Mouse (Mus musculus): ENCODE data around the gene Tbc1d30. TPM values are rescaled to one million over a fixed set of nuclear protein-coding genes. Genes with fewer than 3 reads are reported as not detected.

Gene Tbc1d30
- polyA plus RNA-seq, 1 experiment, result 26.9 TPM

DNA sequence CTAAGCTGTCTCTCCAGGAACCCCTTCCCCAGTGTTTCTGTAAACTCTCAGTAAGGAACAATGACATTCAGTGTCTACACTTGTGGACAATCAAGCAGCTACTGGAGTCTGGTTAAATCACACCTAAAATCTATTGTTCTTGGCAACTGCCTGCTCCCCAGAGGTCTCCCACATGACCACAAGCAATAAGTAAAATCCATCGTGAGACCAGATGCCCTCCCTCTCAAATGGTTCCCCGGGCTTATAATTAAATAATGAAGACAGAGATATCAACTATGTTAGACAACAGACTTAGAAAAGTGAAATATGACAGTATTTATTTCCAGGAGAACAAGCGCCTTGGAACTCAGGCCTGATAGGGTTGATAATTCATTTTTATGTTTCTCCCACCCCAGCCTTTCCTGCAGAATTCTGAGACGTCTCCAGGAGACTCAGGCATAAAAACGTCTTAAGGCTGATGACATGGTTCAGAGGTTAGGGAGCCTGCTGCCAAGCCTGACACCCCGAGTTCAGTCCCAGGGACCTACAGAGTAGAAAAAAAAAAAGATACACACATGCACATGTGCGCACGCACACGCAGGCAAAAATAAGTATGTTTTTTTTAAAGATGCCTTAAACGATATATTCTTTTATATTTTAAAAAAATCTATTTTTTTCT is 115.8 kb downstream of the Tbc1d30 start:
- DNase-seq (ENCODE audit: extremely low spot score in 1 of 2, low spot score in 1 of 2), result no peak

DNA sequence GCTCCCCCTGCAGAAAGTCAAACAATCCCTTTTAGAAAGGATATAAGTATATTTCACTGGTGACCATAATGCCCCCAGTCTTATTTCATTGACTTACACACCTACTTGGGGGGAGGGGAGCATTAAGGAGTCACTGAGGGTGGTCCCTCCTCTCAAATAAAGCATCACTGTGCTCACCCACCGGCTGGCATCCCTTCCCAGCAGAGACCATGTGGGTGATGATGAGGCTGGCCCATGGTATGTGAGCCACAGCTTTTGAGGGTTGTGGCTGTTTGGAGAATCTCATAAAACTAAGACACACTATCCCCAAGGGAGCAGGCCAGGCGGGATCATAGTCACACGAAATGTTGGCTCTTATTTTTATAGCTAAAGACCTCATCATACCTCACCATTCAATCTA is 116.6 kb downstream of the Tbc1d30 start:
- DNase-seq (ENCODE audit: extremely low spot score in 1 of 2, low spot score in 1 of 2), result no peak

DNA sequence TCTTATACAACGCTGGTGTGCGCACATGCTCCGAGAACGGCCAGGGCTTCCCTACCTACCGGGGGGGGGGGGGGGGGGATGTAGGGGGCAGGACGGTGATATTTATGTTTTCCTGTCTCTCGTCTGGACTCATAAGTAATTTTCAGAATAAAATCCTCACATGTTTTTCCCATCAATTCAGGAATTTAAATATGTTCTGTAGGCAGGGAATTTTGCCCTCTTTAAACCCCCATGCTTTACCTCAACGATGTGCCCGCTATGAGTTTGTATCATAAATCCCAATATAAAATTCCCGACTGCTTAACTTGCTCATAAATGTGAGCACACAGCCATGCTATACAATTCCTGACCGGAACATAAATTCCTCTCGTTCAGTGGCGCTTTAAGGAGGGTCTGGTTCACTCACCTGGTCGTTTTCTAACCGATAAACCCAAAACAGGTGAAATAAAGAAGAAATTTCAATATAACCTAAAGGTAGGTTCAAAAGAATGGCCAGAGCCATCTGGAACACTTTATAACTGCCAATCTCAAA is 122.6 kb downstream of the Tbc1d30 start:
- DNase-seq (ENCODE audit: extremely low spot score in 1 of 2, low spot score in 1 of 2), result no peak

DNA sequence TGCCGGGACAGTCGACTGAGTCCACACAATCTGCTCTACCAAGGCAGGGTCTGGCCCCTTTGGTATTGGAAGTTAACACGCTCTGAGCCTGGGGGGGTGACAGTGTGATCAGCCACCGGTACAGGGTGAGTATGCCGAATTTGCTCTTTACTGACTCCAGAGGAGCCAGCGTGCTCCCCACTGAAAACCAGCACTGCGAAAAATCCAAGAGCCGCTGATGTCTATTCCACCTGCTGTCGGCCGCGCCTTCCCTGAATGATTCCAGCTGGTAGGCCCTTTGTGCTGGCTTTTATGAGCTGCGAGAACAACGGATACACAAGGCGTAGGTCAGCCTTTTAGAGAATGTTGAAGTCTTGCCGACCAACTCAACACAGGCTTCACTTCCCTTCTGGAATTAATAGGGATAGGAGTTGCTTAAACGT is 123.1 kb downstream of the Tbc1d30 start:
- no peak for DNase-seq (ENCODE audit: extremely low spot score in 1 of 2, low spot score in 1 of 2)

DNA sequence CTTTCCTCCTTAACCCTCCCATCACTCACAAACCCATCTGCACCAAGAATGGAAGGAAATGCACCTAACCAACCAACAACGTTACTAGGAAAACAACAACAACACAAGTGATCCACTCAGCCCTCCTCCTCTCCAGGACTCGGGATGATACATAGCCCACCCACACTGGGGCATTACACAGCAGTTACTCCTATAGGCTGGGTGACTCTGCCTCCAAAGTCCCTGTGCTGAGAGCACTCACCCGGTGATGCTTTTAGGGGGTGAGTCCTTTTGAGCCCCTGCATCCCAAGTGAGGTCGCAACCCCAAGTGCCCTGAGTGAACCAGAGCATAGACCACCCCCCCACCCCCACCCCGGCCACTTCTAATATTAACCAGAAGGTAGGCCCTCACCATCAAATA is 123.7 kb downstream of the Tbc1d30 start:
- DNase-seq (ENCODE audit: extremely low spot score in 1 of 2, low spot score in 1 of 2), result no peak

DNA sequence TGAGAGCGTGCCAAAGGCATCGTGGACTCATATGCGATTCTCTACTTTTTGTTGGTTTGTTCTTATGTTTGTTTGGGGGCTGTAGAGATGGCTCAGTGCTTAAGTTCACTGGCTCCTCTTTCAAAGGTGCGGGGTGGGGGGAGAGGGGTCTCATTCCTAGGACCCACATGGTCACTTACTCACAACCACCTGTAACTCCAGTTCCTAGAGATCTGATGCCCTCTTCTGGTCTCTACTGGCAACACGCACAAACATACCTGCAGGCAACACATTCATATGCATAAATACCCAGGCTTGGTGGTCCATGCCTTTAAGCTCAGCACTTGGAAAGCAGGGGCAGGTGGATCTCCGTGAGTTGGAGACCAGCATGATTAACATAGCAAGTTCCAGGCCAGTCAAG is 125.4 kb downstream of the Tbc1d30 start:
- DNase-seq (ENCODE audit: extremely low spot score in 1 of 2, low spot score in 1 of 2), result no peak

DNA sequence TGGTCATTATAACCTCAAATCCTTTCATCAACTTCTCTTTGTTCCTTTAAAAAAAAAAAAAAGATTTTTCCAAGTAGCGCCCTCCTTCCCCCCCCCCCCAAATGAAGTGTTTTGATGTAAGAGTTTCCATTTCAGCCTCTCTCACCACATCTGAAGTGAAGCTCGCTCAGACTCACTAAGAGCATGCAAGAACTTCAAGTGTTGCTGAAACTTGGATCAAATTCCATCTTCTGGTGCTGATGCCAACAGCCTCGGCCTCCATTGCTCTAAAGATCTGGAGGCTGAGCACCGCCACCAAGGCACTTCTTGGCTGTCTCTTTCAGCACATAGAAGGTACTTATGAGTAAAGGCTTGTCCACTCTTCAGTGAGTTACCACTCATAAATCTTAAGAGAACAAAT is 128.2 kb downstream of the Tbc1d30 start:
- no peak for DNase-seq (ENCODE audit: extremely low spot score in 1 of 2, low spot score in 1 of 2)

GRCm38 (mm10) chr10:121218616-121219015 is 132.5 kb downstream of the Tbc1d30 start:
- DNase-seq (ENCODE audit: extremely low spot score in 1 of 2, low spot score in 1 of 2), result no peak

GRCm38 (mm10) chr10:121216804-121217203 is 134.3 kb downstream of the Tbc1d30 start:
- no peak for DNase-seq (ENCODE audit: extremely low spot score in 1 of 2, low spot score in 1 of 2)

Other genes starting within 250 kb of the Tbc1d30 start
- gene Gns, start 13.8 kb upstream of the Tbc1d30 start, polyA plus RNA-seq (2012; rRNA removed), result 47.2 and 50.9 TPM in 2 replicates
- gene Rassf3, start 125.1 kb upstream of the Tbc1d30 start, polyA plus RNA-seq (2012; rRNA removed), result 18.0 and 21.5 TPM in 2 replicates
- 45.2 and 50.4 TPM in 2 replicates for gene Tbk1, start 235.5 kb upstream of the Tbc1d30 start, polyA plus RNA-seq (2012; rRNA removed)

Measured in frontal cortex, adult 2 months (tissue).